Mouse (Mus musculus) stomach, postnatal 0 days (tissue): ENCODE measurements at regions not wholly inside any gene's neighbourhood (a gene's known extent, or its start where the extent isn't known, plus 50 kb on each side); places are given as distances from the start of the nearest gene placed in this dataset.

Source experiments
- ATAC-seq: fragments of 200-750 bp; cut with Nextera tagmentation; 2 replicates; pipeline ENCODE4 v1.8.0; 2017; ENCODE audit not compliant: low FRiP score, low TSS enrichment
- DNase-seq: peaks from one replicate; pipeline ENCODE4 v3.0.0-alpha.2; 2016; ENCODE audit warnings: low spot score
- H3K27ac ChIP-seq: fragments of 300-500 bp; sonication (generic); replicated peaks from 2 replicates; pipeline ENCODE4 v1.5.1; 2014; ENCODE audit warnings: mild to moderate bottlenecking, control low read depth
- H3K27me3 ChIP-seq: fragments of 300-500 bp; sonication (generic); 2 replicates; pipeline ENCODE4 v1.6.1; 2014; ENCODE audit warnings: low read length; ENCODE audit not compliant: control insufficient read depth, insufficient read depth
- H3K36me3 ChIP-seq: fragments of 300-500 bp; sonication (generic); 2 replicates; pipeline ENCODE4 v1.6.1; 2014; ENCODE audit warnings: low read length, mixed read lengths; ENCODE audit not compliant: control insufficient read depth, insufficient read depth
- H3K4me1 ChIP-seq: fragments of 300-500 bp; sonication (generic); replicated peaks from 2 replicates; pipeline ENCODE4 v1.6.1; 2014; ENCODE audit warnings: antibody characterized with exemption; ENCODE audit not compliant: control insufficient read depth, insufficient read depth
- H3K4me2 ChIP-seq: fragments of 300-500 bp; sonication (generic); replicated peaks from 2 replicates; pipeline ENCODE4 v1.6.1; 2014; ENCODE audit warnings: low read depth, mild to moderate bottlenecking, control low read depth, moderate library complexity
- H3K4me3 ChIP-seq: fragments of 300-500 bp; sonication (generic); 2 replicates; pipeline ENCODE4 v1.5.1; 2014; ENCODE audit warnings: low read depth, low read length, control low read depth
- H3K9ac ChIP-seq: fragments of 300-500 bp; sonication (generic); 2 replicates; pipeline ENCODE4 v1.6.1; 2014; ENCODE audit warnings: mild to moderate bottlenecking, low read length, control low read depth, mixed read lengths
- H3K9me3 ChIP-seq: fragments of 300-500 bp; sonication (generic); 2 replicates; pipeline ENCODE4 v1.6.1; 2016; ENCODE audit warnings: low read length; ENCODE audit not compliant: control insufficient read depth
- CTCF ChIP-seq: IDR thresholded peaks from 2 replicates; pipeline ENCODE4 v1.5.1; 2016; ENCODE audit warnings: antibody characterized with exemption, low read depth, mild to moderate bottlenecking, moderate library complexity
- EP300 ChIP-seq: optimal IDR thresholded peaks from 2 replicates; pipeline ENCODE3; 2016; ENCODE audit warnings: antibody characterized with exemption
- WGBS: fragments of 180-500 bp; shearing (Covaris S2); extraction: QIAGEN DNeasy Blood & Tissue Kit; methylation state at CpG from one replicate; pipeline ENCODE4 v1.1.7; 2014; 5-methylcytosine and 5-hydroxymethylcytosine counted together

GRCm38 (mm10) chr8:96983103-96983502, 1094.8 kb upstream of the Got2 start:
- H3K4me3 ChIP-seq: no peak overlapping the region
- H3K27ac ChIP-seq: no peak overlapping the region
- DNase-seq (no peak), ATAC-seq (no peak)
- no peak for TF ChIP-seq CTCF
- no peak for TF ChIP-seq EP300
- WGBS: 64% methylated on average over 2 of the region's 2 CpGs
- no peak overlapping the region for H3K4me2 ChIP-seq
- H3K4me1 ChIP-seq: no peaks in the 10 kb centered on the region
- H3K9me3 ChIP-seq: no peaks in the 10 kb centered on the region
- H3K9ac ChIP-seq: no peak overlapping the region
- no peaks in the 10 kb centered on the region for H3K36me3 ChIP-seq
- no peaks in the 10 kb centered on the region for H3K27me3 ChIP-seq
